Mouse (Mus musculus): Measurements from ENCODE around the gene Itpr2.

Itpr2 gene

DNA sequence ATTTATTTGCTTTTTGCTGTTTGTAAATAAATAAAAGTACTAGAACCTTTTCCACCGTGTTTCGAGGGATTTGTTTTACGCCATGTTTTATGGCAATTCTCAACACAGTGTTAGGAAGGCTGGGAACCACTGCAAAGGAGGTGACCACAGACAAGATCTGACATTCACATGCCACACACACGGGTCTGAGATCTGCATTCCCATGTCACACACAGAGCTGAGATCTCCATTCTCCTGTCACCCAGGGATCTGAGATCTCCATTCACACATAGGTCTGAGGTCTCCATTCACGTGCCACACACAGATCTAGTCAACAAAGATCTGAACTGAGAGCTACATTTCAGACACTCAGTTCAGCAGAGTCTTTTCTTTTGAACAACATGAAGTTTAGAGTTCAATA, 282.0 kb downstream of the Itpr2 start:
- no peak for DNase-seq (ENCODE audit: low spot score)

DNA sequence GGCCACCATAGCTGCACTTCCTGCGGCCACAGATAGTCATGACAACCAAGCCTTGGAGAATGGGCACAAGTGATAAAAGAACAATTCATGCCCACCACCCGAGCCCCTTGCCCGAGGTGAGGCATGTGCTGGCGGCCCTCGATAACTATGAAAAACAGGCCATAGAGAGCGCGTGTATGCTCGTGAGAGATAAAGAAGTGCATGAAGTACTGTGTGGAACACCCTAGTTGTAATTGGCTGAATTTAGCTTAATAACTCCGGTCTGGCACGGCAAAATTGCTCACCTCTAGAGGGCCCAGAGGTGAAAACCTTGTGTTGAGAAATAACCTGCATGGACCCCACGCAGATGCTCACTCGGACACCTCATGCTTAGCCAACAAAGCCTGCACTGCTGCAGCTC, 282.5 kb downstream of the Itpr2 start:
- DNase-seq (ENCODE audit: low spot score): no peak

DNA sequence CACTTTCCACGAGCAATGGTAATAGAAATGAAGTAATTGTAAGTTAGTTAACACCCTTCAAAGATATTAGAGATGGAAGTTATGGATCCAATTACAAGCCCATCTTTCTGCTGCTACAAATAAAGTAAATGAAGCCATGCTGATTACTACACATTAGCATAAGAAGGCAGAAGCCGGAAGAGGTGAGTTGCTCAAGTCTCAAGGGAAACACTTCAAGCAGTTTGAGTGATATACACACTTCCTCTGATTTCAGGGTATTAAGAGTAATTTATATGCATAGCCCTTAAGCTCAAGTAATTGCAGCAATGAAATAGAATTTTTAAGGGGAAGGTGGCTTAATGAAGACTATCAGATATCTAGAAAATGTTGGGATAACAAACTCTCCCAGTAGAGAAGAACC, 286.7 kb downstream of the Itpr2 start:
- no peak for DNase-seq (ENCODE audit: low spot score)

DNA sequence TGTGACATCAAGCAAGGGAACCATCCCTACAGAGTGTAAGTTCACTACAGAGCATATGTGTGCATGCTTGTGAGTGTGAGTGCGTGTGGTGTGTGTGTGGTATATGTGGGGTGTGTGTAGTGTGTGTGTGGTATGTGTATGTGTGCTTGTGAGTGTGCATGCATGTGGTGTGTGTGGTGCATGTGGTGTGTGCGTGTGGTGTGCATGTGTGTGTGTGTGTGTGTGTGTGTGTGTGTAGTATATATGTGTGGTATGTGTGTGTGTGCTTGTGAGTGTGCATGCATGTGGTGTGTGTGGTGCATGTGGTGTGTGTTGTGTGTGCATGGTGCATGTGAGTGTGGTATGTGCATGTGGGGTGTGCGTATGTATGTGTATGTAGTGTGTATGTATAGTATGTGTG, 289.7 kb downstream of the Itpr2 start:
- DNase-seq (ENCODE audit: low spot score): no peak

DNA sequence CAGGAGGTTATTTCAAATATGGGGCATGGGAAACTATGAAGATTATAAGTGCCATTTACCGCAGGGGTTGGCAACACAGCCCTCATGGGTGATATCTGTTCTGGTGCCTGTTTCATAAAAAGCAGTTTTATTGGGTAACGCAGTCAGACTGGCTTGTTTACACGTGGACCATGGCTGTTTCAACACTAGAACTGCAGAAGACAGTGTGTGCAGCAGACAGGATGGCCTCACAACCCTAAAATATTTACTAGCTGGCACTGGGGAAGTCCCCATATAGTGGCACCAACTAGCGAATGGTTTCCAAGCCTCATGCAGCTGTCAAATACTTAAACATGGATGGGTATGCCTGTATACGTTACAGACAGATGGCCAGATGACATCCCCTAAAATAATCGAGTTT, 290.8 kb downstream of the Itpr2 start:
- no peak for DNase-seq (ENCODE audit: low spot score)

DNA sequence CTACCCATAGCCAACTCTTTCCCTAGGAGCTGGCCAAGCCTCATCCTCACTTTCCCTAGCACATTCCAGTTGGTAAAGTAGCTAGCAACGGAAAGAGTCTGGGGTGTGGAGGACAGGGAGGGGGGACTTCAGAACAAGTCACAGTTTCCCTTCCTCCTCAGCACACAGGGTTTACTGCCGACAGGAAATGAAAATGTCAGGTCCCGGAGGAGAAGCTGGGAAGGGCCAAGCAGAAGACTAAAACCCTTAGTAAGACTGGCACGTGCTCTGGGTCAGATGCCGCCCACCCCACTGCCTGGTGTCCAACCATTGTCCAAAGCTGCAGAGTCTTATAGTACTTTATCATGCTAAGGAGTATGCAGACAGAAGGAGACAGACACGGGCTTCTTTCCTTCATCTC, 293.0 kb downstream of the Itpr2 start:
- DNase-seq (ENCODE audit: low spot score): no peak

DNA sequence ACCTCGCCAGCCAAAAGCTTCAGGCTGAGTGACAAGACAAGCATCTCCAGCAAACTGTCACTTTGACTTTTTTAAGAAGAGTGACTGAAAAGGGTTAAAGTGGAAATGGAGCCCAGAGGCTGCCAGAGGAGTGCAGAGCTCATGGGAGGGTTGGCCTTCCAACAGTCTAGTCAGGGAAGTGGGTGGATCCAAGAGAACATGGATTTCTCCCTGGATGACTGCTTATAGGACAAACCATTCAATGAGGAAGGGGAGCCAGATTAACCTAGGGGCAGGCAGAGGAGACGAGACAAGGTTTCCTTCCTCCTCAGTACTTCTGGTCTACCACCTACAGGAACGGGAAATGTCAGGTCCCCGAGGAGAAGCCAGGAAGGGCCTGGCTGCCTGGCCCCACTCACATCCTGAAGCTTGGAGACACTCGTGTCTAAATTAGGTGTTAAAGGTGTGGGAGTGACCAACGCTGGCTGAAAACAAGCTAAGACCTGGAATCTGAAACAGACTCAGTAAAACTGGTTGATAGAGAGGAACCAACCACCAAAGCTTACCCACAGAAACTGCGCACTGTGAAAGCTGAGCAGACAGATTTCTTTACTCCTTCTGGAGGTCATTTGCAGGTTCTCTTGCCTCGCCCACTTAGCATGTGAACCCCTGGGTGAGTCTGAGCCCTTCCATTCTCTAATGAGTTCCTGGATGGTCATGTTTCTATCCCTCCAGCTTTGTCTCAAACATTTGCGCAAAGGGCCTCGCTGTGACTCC, 294.6 kb downstream of the Itpr2 start:
- DNase-seq (ENCODE audit: low spot score): no peak

DNA sequence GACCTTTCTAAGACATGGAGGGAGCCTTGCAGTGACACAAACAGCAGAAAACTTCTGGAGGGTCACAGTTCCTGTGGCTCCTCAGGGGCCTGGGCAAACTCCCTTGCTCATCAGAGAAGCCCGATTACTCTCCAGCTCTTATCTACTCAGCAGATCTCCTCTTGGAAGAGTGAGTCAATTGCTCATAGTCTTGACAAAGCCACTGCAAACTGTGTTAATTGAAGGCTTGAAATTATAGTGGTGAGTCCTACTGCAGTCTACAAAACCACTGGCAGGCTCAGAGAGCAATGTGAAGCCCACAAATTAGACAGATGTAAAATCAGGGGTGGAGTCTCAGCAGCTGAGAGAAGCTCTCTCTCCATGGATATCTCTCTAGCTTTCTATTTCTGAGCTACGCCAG, 296.9 kb downstream of the Itpr2 start:
- no peak for DNase-seq (ENCODE audit: low spot score)

DNA sequence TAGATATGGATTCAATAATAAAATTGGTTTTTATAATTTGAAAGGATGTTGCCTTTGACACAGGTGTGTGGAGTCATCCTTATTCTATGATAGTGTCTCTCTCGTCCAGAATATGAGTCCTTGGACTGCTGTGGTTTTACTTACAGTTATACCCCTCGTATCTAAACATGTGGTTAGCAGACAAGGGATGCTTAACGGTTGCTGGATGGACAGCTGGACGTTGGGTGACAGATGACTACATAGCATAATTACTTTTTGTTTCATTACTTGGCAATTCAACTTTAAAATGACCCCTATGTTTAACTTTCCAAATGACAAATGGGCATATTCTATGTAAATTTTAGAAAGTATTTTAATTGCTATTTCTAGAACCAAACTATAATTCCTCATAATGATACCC, 297.6 kb downstream of the Itpr2 start:
- DNase-seq (ENCODE audit: low spot score): no peak

DNA sequence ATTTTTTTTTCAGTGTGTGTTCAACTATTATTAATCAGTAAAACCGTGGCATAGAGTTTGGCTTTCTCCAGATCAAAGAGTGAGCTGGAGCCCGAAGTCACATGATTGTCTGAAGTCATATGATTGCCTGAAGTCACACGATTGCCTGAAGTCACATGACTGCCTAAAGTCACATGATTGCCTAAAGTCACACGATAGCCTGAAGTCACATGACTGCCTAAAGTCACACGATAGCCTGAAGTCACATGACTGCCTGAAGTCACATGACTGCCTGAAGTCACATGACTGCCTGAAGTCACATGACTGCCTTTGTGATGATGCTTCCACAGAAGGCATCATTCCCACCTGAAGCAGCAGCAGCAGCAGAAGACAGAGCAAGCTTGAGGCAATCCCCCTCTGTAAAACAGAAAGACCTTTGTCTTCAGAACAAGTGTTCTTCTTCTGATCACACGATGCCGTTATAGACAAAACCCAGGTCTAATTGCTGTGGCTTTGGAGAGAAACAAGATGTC, 304.1 kb downstream of the Itpr2 start:
- no peak for DNase-seq (ENCODE audit: low spot score)

DNA sequence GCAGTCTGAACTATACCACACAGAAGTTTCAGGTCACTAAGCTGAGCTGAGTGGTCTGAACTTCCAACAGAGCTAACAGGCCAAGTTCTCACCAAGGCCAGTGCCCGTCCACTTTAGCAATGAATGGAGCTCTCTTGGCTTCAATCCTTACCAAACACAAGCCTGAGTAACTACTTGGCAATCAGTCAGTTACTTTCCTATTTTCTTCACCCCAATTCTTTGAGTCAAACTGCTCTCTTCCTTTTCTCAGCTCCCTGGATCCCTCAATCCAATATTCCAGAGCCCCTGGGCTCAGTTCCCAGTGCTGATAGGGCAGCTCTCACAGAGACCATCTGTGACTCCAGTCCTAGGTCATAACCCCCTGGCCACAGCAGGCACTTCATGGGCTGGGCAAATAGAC, 305.3 kb downstream of the Itpr2 start:
- DNase-seq (ENCODE audit: low spot score): no peak

DNA sequence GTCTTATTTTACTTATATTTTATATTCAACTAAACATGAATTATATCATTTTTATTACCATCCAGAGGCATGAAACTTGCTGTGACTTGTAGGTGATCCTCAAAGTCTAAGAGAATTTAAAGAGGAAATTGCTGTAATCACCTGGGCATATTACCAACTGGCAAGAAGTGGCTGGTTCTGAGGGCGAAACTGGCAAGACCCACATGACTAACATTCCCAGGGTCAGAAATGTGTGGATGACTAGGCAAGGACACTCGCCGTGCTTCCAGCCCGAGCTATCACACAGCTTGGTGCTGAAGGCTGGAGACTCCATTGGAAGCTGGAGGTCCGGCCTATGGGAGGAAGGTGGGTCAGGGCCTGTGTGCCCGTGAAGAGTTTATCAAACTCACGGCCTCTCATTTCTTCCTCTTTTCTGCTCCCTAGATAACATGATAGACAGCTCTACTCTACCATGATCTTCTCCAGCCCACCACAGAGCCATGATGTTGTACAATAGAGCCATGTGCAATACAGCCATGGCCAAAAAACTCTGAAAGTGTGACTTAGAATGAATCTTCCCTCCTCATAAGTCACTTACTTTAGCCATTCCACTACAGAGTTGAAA, 306.1 kb downstream of the Itpr2 start:
- DNase-seq (ENCODE audit: low spot score): no peak

DNA sequence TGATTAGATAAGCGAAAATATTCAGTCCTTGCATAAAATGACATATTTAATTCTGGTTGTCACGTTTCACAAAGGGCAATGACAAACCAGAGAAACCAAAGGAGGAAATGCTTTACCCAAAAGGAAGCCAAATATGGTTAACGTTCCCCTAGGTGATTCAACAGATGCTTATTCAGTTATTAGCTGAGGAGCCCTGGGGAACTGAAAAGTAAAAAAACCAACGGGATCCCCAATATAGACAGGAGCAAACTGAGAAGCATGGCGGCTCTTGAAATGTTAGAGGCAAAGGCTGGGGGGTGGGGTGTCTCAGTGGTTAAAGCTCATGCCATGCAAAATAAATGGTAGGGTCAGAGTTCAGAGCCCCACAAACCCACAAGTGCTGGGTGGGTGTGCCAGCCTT, 310.1 kb downstream of the Itpr2 start:
- DNase-seq (ENCODE audit: low spot score): no peak

DNA sequence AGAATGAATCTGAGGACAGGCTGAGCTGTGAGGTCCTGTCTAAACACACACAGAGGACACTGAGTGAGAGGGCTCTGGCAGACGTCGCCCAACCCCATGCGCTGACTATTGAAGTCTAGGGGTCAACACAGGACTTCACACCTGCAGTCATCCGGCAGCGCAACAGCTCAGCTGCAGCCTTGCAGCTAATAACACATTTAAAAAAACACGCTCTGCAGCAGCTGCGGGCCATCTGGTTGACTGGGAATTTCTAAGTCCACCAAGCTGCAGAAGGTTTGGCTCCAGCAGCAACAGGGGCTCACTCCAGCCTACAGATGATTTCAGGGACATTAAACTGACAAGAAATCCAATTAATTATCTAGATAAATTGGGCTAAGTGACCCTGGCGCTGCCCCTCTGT, 312.0 kb downstream of the Itpr2 start:
- no peak for DNase-seq (ENCODE audit: low spot score)

DNA sequence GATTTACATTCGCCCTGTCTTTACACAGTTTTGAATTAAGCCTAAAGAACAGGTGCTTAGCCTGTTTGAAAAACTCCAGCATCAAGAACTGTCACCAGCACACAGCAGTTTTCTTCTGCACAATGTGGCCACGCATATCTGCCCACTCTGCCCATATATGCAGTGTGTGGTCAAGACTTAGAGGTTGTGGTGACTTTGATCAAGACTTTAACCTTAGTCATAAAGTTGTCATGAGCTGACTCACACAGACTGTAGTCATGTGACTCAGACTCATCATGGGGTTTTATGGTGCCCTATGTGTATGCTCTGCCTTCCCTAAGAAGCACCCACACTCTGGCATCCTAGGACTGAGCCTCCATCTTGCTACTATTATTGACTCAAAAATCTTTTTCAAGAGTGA, 316.5 kb downstream of the Itpr2 start:
- no peak for DNase-seq (ENCODE audit: low spot score)

DNA sequence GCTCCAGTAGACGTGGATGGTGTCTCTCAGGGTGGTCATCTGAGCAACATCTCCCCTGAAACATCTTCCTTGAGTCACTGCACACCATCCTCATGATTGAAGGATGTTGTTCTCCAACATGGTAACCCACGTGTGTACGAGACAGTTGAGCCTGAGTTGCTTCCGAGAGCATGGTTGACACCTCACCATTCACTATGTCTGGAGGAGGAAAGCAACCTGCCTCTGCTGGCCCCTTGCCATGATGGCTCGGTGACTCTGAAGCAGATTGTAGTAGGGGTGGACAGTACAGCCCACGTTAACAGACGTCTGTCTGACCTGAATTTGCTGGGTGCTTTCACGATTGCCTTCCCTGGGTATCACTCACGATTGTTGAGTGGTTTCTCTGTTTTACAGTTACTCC, 317.3 kb downstream of the Itpr2 start:
- no peak for DNase-seq (ENCODE audit: low spot score)

DNA sequence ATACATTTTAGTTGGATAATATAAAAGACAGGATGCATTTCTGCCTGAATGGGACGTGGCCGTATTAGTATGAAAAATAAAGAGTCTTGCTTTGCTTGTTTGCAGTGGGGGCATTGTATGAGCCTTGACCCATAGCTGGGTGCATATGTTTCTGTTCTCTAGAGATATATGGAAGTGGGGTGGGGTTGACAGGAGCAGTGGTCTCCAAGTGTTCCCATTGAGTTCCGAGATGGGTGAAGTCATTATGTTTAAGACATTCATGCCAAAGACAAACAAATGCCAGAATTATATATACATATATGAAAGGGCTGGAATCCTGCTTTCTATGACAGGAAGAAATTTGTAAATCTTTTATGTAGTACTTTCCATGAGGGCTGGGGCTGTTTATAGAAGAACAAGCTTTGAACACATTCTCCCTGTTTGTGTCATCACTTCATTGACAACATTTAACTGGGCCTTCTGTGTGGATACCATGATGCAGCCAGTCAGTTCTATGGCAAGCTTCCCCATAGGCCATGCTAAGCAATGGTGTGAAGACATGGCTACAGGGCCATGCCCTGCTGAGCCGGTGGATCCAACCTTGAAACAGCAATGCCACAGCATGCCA, 327.3 kb downstream of the Itpr2 start:
- no peak for DNase-seq (ENCODE audit: low spot score)

DNA sequence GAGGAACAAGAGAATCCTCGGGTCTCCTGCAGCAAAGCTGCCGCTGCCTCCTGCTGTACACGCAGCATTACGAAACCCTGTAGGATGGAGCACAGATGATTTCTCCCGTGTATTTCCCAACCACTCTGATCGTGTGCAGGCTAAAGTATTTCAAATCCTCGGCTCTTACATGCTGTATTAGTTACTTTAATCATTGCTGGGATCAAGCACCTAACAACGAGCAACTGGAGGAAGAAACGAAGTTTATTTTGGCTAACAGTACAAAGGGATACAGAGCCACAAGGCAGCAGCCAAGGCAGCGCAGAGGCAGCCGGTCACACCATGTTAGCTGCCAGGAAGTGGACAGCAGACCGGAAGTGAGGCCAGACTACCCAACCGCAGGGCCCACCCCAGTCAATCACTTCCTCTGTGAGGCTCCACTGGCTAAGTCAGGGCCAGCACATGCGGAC, 331.4 kb downstream of the Itpr2 start:
- no peak for DNase-seq (ENCODE audit: low spot score)

DNA sequence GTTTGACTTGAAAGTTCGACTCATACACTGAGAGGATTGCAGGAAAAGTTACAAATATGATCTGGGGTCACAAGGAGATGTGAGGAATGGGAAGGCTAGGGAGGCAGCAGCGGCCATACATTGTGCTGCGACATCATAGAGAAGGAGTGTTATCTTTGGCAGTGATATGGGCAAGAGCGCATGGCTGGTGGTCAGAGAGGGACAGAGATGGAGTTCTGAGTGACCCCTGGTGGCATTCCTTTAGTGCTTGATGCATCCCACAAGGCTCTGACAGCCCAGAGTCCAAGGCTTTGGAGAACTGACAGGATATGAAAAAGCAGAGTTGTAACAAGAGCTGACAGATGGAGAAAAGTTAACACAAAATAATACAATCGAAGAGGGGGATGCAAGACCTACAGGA, 334.8 kb downstream of the Itpr2 start:
- no peak for DNase-seq (ENCODE audit: low spot score)

DNA sequence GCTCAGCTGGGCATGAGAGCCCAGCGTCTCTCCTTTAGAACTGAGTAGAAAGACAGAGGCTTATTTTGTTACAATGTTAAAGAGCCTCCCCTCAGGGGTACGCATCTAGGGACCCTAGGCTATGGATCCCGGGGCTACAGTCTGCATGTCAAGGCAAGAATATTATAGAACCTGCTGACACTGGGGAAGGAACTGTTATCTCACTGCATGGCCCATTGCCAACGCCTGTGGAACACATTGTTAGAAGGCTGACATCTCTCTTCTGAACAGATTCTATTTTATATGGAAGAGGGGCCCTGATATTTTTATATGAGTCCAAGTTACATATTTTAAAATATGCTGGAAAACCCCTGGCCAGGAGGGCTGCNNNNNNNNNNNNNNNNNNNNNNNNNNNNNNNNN, 342.4 kb downstream of the Itpr2 start:
- DNase-seq (ENCODE audit: low spot score): no peak

DNA sequence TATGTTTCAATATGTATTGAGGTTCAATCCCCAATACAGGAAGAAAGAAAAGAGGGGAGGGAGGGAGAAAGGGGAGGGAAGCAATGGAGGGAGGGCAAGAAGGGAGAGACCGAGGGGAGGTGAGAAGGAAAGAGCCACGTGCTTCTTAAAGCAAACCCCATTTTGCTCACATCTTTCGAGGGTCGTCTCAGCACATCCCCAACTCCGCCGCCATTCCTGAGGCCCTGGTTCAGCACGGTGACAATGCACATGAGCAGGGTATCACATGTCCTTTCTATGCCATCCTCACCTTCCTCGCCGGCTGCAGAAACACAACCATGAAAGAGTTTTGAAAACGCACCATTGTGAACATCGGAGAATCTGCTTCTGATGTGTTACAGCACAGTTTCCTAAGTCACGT, 343.3 kb downstream of the Itpr2 start:
- DNase-seq (ENCODE audit: low spot score): no peak

DNA sequence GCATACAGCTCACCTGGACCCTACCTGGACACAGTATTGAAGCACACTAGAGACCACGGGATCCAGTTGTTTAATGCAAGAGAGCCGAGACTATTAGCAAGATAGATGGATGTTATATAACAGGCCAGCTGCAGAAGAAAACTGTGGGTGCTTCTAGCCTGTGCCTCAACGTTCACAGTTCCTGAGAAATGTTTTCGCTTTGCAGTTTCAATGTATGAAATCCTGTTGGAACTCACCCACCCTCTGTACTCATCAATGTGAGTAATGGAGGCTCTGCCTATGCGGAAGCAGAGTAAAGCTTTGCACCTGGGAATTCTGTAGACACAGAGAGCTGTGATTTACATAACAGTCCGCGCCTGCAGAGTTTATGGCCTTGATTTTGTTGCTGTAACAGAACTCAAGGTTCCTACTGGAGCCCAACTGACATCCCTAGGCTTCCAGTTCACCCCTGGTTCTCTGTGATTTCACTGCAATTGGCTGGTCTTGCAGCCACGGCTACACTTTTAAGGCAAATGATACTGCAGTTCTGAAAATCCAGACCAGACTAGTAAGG, 344.0 kb downstream of the Itpr2 start:
- no peak for DNase-seq (ENCODE audit: low spot score)

DNA sequence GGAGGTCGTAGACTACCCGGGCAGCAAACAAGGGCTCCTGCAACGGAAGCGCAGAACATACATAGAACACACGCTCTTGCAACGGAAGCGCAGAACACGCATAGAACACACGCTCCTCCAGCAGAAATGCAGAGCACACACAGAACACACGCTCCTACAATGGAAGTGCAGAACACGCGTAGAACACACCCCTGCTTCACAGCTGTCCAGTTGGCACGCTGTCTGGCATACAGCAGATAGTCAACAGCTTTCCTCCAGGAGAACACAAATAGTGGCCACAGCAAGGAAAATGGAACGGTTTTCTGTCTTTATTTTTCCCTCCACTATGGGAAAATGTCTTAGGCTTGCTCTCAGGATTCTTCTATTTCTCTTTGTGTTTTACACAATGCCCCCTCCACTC, 344.9 kb downstream of the Itpr2 start:
- no peak for DNase-seq (ENCODE audit: low spot score)

Data from urinary bladder, postnatal 25 days (tissue).